Comparison of ENCODE assay signal across 27 mouse cellular contexts in genomic region chr12:105948322-105948721, GRCm38 (mm10).
"Had no signal": no experiment of that assay in that cellular context is flagged by ENCODE, and none has a peak within 500 bp of the region (broad histone marks: within the 10 kb centered on the region; RNA-seq: fewer than 3 reads in every experiment).

No protein-coding gene starts in this region.

- H3K9me3 ChIP-seq: embryonic facial prominence, embryonic 10.5 days; embryonic facial prominence, embryonic 12.5 days; embryonic facial prominence, embryonic 13.5 days; embryonic facial prominence, embryonic 15.5 days; forebrain, embryonic 10.5 days; forebrain, embryonic 12.5 days; forebrain, embryonic 13.5 days; forebrain, embryonic 15.5 days had no signal

- H3K4me1 ChIP-seq: embryonic facial prominence, embryonic 12.5 days; embryonic facial prominence, embryonic 15.5 days; forebrain, embryonic 12.5 days; forebrain, embryonic 13.5 days; forebrain, embryonic 15.5 days had no signal

- H3K4me2 ChIP-seq: embryonic facial prominence, embryonic 12.5 days; embryonic facial prominence, embryonic 13.5 days; embryonic facial prominence, embryonic 15.5 days; forebrain, embryonic 12.5 days; forebrain, embryonic 13.5 days; forebrain, embryonic 15.5 days had no signal

- H3K9ac ChIP-seq: embryonic facial prominence, embryonic 12.5 days; embryonic facial prominence, embryonic 13.5 days; embryonic facial prominence, embryonic 15.5 days; forebrain, embryonic 12.5 days; forebrain, embryonic 13.5 days; forebrain, embryonic 15.5 days; forebrain, postnatal 0 days had no signal

- DNase-seq: cerebellum, adult 9-10 months; cerebellum, adult 9-11 months; cerebellum, postnatal 10 days; cerebellum, postnatal 14 days; cerebellum, postnatal 25 days; cerebellum, postnatal 36 days; embryo, embryonic 11 days; forebrain, postnatal 0 days; gastrocnemius, adult 2 months; gastrocnemius, postnatal 10 days; gastrocnemius, postnatal 14 days; gastrocnemius, postnatal 25 days; gastrocnemius, postnatal 36 days; heart, adult 11 months; heart, adult 18-20 months; heart, adult 2 months had no signal

- H3K27me3 ChIP-seq: embryonic facial prominence, embryonic 12.5 days; embryonic facial prominence, embryonic 13.5 days; embryonic facial prominence, embryonic 15.5 days; forebrain, embryonic 12.5 days; forebrain, embryonic 13.5 days; forebrain, embryonic 15.5 days had no signal

- H3K4me3 ChIP-seq: embryonic facial prominence, embryonic 10.5 days; embryonic facial prominence, embryonic 12.5 days; embryonic facial prominence, embryonic 13.5 days; embryonic facial prominence, embryonic 15.5 days; erythroblast, embryonic 14.5 days; forebrain, embryonic 10.5 days; forebrain, embryonic 12.5 days; forebrain, embryonic 13.5 days; forebrain, embryonic 15.5 days; gastrocnemius, adult 2 months; heart, adult 2 months had no signal

- H3K27ac ChIP-seq: embryonic facial prominence, embryonic 10.5 days; embryonic facial prominence, embryonic 12.5 days; embryonic facial prominence, embryonic 13.5 days; embryonic facial prominence, embryonic 15.5 days; forebrain, embryonic 10.5 days; forebrain, embryonic 12.5 days; forebrain, embryonic 13.5 days; forebrain, embryonic 15.5 days; gastrocnemius, adult 2 months; heart, adult 2 months had no signal

- ATAC-seq: forebrain, embryonic 13.5 days; forebrain, embryonic 14.5 days; forebrain, embryonic 15.5 days; forebrain, embryonic 16.5 days; forebrain, postnatal 0 days had no signal

- H3K36me3 ChIP-seq: embryonic facial prominence, embryonic 10.5 days; embryonic facial prominence, embryonic 12.5 days; embryonic facial prominence, embryonic 13.5 days; embryonic facial prominence, embryonic 15.5 days; forebrain, embryonic 10.5 days; forebrain, embryonic 12.5 days; forebrain, embryonic 15.5 days had no signal
